In genomic region chr4:151073108-151073744, GRCm38 (mm10) we compare ENCODE assay signal across 10 mouse cellular contexts. TPM values are rescaled to one million over a fixed set of nuclear protein-coding genes. Genes with fewer than 3 reads are reported as not detected.
DNase-seq lines count a peak whose midpoint lies in the region; ATAC-seq lines count a peak whose summit lies in the region.
"Had no signal": no experiment of that assay in that cellular context is flagged by ENCODE, and none has a peak within 500 bp of the region (broad histone marks: within the 10 kb centered on the region; RNA-seq: fewer than 3 reads in every experiment).

No protein-coding gene starts in this region.

- no peaks in the 10 kb centered on the region for H3K27me3 ChIP-seq in heart, embryonic 11.5 days (ENCODE audit: control insufficient read depth, insufficient read depth, low read length)
- no peaks in the 10 kb centered on the region for H3K27me3 ChIP-seq in intestine, embryonic 15.5 days (replicated peaks)
- no peaks in the 10 kb centered on the region for H3K27me3 ChIP-seq in midbrain, embryonic 13.5 days
- H3K27me3 ChIP-seq: liver, embryonic 13.5 days had no signal

- H3K4me1 ChIP-seq in heart, embryonic 11.5 days (ENCODE audit: control insufficient read depth, insufficient read depth, low read length): no peaks in the 10 kb centered on the region
- H3K4me1 ChIP-seq in intestine, embryonic 15.5 days (replicated peaks): no peaks in the 10 kb centered on the region
- no peaks in the 10 kb centered on the region for H3K4me1 ChIP-seq in midbrain, embryonic 13.5 days (replicated peaks)
- H3K4me1 ChIP-seq: liver, embryonic 13.5 days had no signal

- H3K27ac ChIP-seq in heart, embryonic 11.5 days (ENCODE audit: low read depth, low read length): no peak overlapping the region
- no peak overlapping the region for H3K27ac ChIP-seq in intestine, embryonic 15.5 days
- no peak overlapping the region for H3K27ac ChIP-seq in midbrain, embryonic 13.5 days
- H3K27ac ChIP-seq: liver, embryonic 13.5 days had no signal

- DNase-seq in heart, adult 11 months: peak; percentile 93
- peak; percentile 83 to 91 for DNase-seq in cerebellum, postnatal 25 days
- DNase-seq in gastrocnemius, adult 18-20 months (ENCODE audit: low spot score): peak; percentile 79
- DNase-seq in left cerebral cortex, adult 8-10 months (ENCODE audit: low spot score in 2 of 2): peak; percentile 45 to 56
- peak; percentile 52 to 56 for DNase-seq in right cerebral cortex, postnatal 36 days (ENCODE audit: low spot score in 2 of 2)
- DNase-seq: liver, embryonic 13.5 days had no signal

- no peak for ATAC-seq in heart, embryonic 11.5 days (replicated peaks; ENCODE audit: insufficient number of reproducible peaks, low FRiP score, low TSS enrichment)
- ATAC-seq in intestine, embryonic 15.5 days: peak; percentile 70
- ATAC-seq in midbrain, embryonic 13.5 days: peak; percentile 77

- H3K4me3 ChIP-seq in heart, embryonic 11.5 days (ENCODE audit: low read depth, low read length): no peak overlapping the region
- H3K4me3 ChIP-seq in intestine, embryonic 15.5 days (replicated peaks): no peak overlapping the region
- H3K4me3 ChIP-seq in midbrain, embryonic 13.5 days (replicated peaks): no peak overlapping the region
- H3K4me3 ChIP-seq: liver, embryonic 13.5 days had no signal

- WGBS in heart, embryonic 11.5 days (ENCODE audit: insufficient replicate concordance): 50% methylated on average over 13 of the region's 13 CpGs
- WGBS in intestine, embryonic 15.5 days: 50% methylated on average over 13 of the region's 13 CpGs
- WGBS in midbrain, embryonic 13.5 days: 57% methylated on average over 13 of the region's 13 CpGs

- no peaks in the 10 kb centered on the region for H3K9me3 ChIP-seq in heart, embryonic 11.5 days (replicated peaks; ENCODE audit: control insufficient read depth, low read length)
- no peaks in the 10 kb centered on the region for H3K9me3 ChIP-seq in intestine, embryonic 15.5 days
- H3K9me3 ChIP-seq in midbrain, embryonic 13.5 days: no peaks in the 10 kb centered on the region
- H3K9me3 ChIP-seq: liver, embryonic 13.5 days had no signal

- H3K9ac ChIP-seq in heart, embryonic 11.5 days (ENCODE audit: low read depth, low read length): no peak overlapping the region
- H3K9ac ChIP-seq in intestine, embryonic 15.5 days: no peak overlapping the region
- no peak overlapping the region for H3K9ac ChIP-seq in midbrain, embryonic 13.5 days (replicated peaks)
- H3K9ac ChIP-seq: liver, embryonic 13.5 days had no signal

- peaks cover 13% of the 10 kb centered on the region for H3K36me3 ChIP-seq in heart, embryonic 11.5 days (ENCODE audit: control insufficient read depth, insufficient read depth, low read length)
- no peaks in the 10 kb centered on the region for H3K36me3 ChIP-seq in intestine, embryonic 15.5 days
- H3K36me3 ChIP-seq in midbrain, embryonic 13.5 days: peaks cover 97% of the 10 kb centered on the region
- H3K36me3 ChIP-seq: liver, embryonic 13.5 days had no signal

- H3K4me2 ChIP-seq in heart, embryonic 11.5 days: no peak overlapping the region
- H3K4me2 ChIP-seq in intestine, embryonic 15.5 days (replicated peaks): no peak overlapping the region
- no peak overlapping the region for H3K4me2 ChIP-seq in midbrain, embryonic 13.5 days (replicated peaks)
- H3K4me2 ChIP-seq: liver, embryonic 13.5 days had no signal

RNA-seq across cellular contexts. Expression of gene Vamp3, which starts 15.5 kb away (rescaled TPM):
- 88.5 and 102 TPM in 2 replicates for polyA plus RNA-seq in heart, embryonic 11.5 days (2014; fragmentation: Nextera tagmentation; extraction: Ambion mirVana)
- total RNA-seq in gastrocnemius, adult 18-20 months (2021): 10 to 100 TPM; 48.0 to 49.0 TPM
- 120 and 126 TPM in 2 replicates for polyA plus RNA-seq in intestine, embryonic 15.5 days (2015; fragmentation: Nextera tagmentation; extraction: Ambion mirVana)
- total RNA-seq in left cerebral cortex, adult 8-10 months (2022): 10 to 100 TPM; 31.8 to 33.6 (median 32.6) TPM
- polyA plus RNA-seq in midbrain, embryonic 13.5 days (2015; fragmentation: Nextera tagmentation; extraction: Ambion mirVana): 60.7 and 62.1 TPM in 2 replicates

RNA-seq across cellular contexts. Expression of gene Gm13090, which starts 16.1 kb away (rescaled TPM):
- 0.21 TPM in 1 of 2 replicates, not detected in the other for polyA plus RNA-seq in heart, embryonic 11.5 days (2014; fragmentation: Nextera tagmentation; extraction: Ambion mirVana)
- total RNA-seq in gastrocnemius, adult 18-20 months (2021): not detected
- not detected in 2 replicates for polyA plus RNA-seq in intestine, embryonic 15.5 days (2015; fragmentation: Nextera tagmentation; extraction: Ambion mirVana)
- total RNA-seq in left cerebral cortex, adult 8-10 months (2022): not detected
- polyA plus RNA-seq in midbrain, embryonic 13.5 days (2015; fragmentation: Nextera tagmentation; extraction: Ambion mirVana): 0.22 TPM in 1 of 2 replicates, not detected in the other
- polyA plus RNA-seq: C2C12; liver, embryonic 13.5 days had no signal

RNA-seq across cellular contexts. Expression of gene Per3, which starts 28.8 kb away (rescaled TPM):
- polyA plus RNA-seq in heart, embryonic 11.5 days (2014; fragmentation: Nextera tagmentation; extraction: Ambion mirVana): 6.6 and 6.7 TPM in 2 replicates
- total RNA-seq in gastrocnemius, adult 18-20 months (2021): 1 to 10 TPM; 5.3 to 6.9 TPM
- 3.7 and 4.1 TPM in 2 replicates for polyA plus RNA-seq in intestine, embryonic 15.5 days (2015; fragmentation: Nextera tagmentation; extraction: Ambion mirVana)
- total RNA-seq in left cerebral cortex, adult 8-10 months (2022): 10 to 100 TPM; 32.3 to 36.5 (median 34.3) TPM
- polyA plus RNA-seq in midbrain, embryonic 13.5 days (2015; fragmentation: Nextera tagmentation; extraction: Ambion mirVana): 2.9 and 3.0 TPM in 2 replicates
